Mouse (Mus musculus): ENCODE results near the gene Maml3. TPM values are rescaled to one million over a fixed set of nuclear protein-coding genes. Genes with fewer than 3 reads are reported as not detected.

The Maml3 gene
- total RNA-seq, 2 experiments from 2014 or later, result 10.3 to 10.9 TPM

DNA sequence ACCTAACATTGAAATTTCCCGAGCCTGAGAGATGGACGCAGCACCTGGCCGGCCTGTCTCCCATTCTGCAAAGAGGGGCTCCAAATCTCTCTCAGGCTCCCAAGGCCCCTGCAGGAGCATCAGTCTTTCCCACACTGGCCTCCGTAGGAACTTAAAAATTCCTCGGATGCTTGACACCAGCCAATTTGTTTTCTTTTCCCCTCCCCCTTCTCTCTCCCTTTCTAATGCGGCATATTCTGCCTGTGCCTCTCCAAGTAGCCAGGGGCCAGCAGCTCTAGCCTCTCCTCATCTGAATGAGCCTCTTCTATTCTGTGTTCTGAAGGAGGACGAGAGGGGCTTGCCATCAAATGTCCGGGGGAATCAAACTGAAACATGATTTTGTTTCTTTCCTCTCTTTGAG lies 391.6 kb downstream of the Maml3 start:
- H3K4me3 ChIP-seq, result no peak overlapping the region
- intact Hi-C loops (cut with DNase I), result no loop called here
- TF ChIP-seq CTCF (IDR thresholded peaks at IDR 0.05), result no peak
- H3K27ac ChIP-seq, result no peak overlapping the region
- no peak for DNase-seq (ENCODE audit: extremely low spot score in 1 of 2, low spot score in 2 of 2)

DNA sequence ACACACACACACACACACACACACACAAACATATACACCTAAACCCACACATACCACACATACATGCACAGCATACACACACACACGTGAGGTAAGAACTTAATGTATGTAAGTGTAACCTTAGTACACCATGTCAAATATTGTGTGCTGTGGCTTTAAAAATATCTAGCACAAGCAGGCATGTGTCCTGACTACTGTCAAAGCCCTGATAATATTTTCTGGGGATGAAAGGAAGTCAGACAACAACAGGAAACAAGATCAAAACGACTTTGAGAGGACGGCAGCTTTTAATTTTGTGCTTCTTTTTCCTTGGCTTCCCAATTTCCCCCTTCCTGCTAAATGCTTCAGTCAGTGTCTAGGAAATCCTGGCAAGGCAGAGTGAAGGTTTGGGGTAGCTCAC lies 392.5 kb downstream of the Maml3 start:
- intact Hi-C loops (cut with DNase I), result no loop called here

DNA sequence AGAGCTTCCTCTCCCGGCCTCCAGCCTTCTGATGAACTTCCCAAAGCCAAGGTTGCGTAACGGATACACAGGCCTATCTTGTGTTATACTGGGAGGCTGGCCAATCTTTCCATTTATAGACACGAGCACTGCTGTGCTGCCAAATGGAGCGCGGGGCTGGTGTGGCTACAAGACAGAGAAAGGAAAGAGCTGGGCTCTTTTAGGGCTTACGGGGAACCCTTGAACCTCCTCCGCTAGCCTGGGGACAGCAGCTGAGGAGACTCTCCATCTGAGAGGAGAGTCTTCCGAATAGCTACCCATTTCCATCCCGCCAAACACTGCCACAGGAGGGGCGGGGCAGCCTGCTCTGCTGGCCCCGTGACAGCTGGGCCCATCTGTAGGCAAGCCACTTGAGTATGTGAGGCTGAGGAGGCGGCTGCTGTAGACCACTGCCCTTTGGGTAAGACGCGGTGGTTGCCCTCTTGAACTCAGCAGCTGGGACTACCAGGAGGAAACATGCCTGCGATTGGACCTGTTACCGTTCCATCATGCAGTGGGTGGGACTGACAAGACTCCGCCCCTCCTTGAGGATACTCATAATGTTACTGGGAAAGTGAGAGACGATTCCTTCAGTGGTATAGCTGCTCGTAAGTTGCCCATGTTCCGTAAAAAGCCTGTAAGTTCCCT lies 396.0 kb downstream of the Maml3 start:
- Histone ChIP-seq H3K4me3 (peak overlapping the region; percentile 37), H3K27ac (peak overlapping the region; percentile 92)
- intact Hi-C loops (cut with DNase I), result loop anchor here (10.0 kb wide), 2 partner anchors 176 to 206 kb away; no protein-coding TSS in a partner anchor
- DNase-seq (ENCODE audit: extremely low spot score in 1 of 2, low spot score in 2 of 2), result peak; percentile 64 to 66
- no peak; the same call in 1 of the 2 replicates for TF ChIP-seq CTCF (IDR thresholded peaks at IDR 0.05)

More for the DNA sequence above, 392.5 kb downstream of the Maml3 start:
- DNase-seq (ENCODE audit: extremely low spot score in 1 of 2, low spot score in 2 of 2), result no peak
- Histone ChIP-seq H3K4me3 (no peak overlapping the region), H3K27ac (no peak overlapping the region)
- TF ChIP-seq CTCF (IDR thresholded peaks at IDR 0.05), result no peak

DNA sequence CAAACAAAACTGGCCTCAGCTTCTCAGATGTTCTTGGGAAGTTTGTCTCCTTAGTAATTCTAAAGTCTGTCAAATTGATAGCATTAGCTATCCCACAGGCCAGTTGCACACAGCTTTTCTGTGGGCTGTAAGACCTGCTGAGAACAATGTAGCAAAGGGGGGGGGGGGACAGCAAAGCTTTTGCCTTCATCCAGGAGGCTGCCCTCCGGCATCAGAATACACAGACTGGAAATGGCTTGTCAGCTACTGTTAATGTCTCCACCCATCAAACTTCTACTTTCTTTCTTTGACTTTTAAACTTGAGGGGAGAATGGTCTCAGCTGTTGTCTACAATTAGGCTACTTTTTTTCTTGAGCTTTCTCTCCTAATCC lies 396.5 kb downstream of the Maml3 start:
- H3K27ac ChIP-seq, result peak overlapping the region; percentile 92
- TF ChIP-seq CTCF (IDR thresholded peaks at IDR 0.05), result no peak
- peak overlapping the region; percentile 37; the same call in 1 of the 2 replicates for H3K4me3 ChIP-seq
- intact Hi-C loops (cut with DNase I), result loop anchor here (10.0 kb wide), 2 partner anchors 176 to 206 kb away; no protein-coding TSS in a partner anchor
- DNase-seq (ENCODE audit: extremely low spot score in 1 of 2, low spot score in 2 of 2), result no peak

DNA sequence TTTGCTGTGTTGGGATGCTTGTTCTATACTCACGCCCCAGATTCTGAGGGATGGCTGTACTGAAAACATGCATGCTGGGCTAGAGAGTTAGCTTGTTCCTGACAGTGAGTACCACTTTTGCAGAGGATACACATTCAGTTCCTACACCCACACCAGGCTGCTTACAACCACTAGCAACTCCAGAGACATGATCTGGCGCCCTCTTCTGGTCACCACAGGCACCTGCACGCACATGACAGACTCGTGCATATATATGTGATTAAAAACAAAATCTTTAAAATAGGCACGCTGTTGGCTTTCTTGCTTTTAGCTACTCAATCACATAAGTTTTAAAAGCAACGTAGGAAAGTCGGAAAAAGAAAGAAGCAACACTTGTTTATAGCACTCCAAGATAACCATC lies 399.7 kb downstream of the Maml3 start:
- TF ChIP-seq CTCF (IDR thresholded peaks at IDR 0.05), result peak; percentile 45
- no peak for DNase-seq (ENCODE audit: extremely low spot score in 1 of 2, low spot score in 2 of 2)
- H3K27ac ChIP-seq, result no peak overlapping the region
- intact Hi-C loops (cut with DNase I), result loop anchor here (10.0 kb wide), 2 partner anchors 180 to 210 kb away; no protein-coding TSS in a partner anchor
- H3K4me3 ChIP-seq, result no peak overlapping the region

DNA sequence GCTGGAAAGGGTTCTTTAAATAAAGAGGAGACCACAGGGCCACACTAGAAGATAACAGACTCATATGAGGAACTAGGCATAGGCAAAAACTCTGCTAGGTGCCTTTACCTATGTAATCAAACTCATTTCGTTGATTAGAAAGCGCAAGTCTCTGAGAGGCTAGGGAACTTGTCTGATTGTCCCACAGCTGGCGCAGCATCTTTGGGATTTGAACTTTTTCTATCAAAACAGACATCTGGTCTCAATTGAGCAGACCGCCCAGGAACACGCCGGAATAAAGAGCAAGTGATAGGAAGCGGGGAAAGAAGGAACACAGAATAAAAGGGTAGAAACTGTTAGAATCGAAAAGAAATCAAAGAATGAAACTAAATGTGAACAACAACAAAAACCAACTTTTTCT lies 401.4 kb downstream of the Maml3 start:
- no peak overlapping the region for H3K4me3 ChIP-seq
- no peak for DNase-seq (ENCODE audit: extremely low spot score in 1 of 2, low spot score in 2 of 2)
- TF ChIP-seq CTCF (IDR thresholded peaks at IDR 0.05), result no peak
- no peak overlapping the region for H3K27ac ChIP-seq
- intact Hi-C loops (cut with DNase I), result loop anchor here (5.0 to 10.0 kb wide), 4 partner anchors 84 to 304 kb away; no protein-coding TSS in a partner anchor

DNA sequence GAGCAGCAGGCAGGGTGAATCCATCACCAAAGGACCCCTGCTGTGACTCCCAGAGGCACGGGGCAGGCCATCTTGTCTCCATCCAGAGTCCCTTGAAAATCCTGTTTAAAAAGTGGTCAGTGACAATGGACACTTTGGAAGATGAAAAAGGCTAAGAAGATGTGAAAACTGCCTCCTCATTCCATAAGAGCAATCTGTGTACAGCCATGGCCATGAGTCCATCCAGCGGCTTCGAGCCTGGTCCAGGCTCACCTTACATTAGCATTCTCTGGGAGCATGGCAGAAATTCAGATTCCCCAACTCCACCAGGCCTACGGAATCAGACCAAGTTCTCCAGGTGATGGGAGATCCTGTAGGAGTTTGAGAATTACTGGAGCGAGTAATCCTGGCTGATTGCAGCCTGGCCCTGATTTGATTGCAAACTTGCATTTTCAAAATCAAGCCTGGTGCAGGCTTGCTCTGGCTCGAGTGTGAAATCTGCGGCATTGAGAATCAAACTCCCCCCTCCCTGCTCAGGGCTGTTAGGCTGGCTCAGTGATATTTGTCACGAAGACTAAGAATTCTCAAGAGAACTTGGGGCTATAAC lies 402.1 kb downstream of the Maml3 start:
- intact Hi-C loops (cut with DNase I), result loop anchor here (5.0 to 10.0 kb wide), 4 partner anchors 85 to 305 kb away; no protein-coding TSS in a partner anchor
- Histone ChIP-seq H3K4me3 (no peak overlapping the region), H3K27ac (no peak overlapping the region)
- DNase-seq (ENCODE audit: extremely low spot score in 1 of 2, low spot score in 2 of 2), result no peak
- TF ChIP-seq CTCF (IDR thresholded peaks at IDR 0.05), result no peak

DNA sequence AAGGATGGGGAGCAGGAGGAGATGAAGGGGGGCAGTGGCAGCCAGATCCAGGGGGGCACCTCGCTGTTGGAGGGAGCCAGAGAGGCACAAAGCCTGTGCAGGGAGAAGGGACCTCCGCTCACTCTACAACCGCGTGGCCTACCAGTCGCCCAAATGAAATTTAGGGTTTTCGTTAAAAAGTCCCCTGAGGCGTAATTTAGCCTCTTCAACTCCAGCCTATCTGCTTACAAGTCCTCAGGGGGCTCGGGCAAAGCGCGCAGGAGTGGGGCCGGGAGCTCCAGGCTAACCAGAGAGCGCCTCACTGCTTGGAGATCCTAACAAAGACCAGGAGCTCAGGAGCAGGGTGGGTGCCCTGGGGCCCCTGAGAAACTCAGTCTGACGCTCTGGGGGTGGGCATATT lies 402.9 kb downstream of the Maml3 start:
- peak overlapping the region; percentile 53; the same call in 1 of the 2 replicates for H3K4me3 ChIP-seq

DNA sequence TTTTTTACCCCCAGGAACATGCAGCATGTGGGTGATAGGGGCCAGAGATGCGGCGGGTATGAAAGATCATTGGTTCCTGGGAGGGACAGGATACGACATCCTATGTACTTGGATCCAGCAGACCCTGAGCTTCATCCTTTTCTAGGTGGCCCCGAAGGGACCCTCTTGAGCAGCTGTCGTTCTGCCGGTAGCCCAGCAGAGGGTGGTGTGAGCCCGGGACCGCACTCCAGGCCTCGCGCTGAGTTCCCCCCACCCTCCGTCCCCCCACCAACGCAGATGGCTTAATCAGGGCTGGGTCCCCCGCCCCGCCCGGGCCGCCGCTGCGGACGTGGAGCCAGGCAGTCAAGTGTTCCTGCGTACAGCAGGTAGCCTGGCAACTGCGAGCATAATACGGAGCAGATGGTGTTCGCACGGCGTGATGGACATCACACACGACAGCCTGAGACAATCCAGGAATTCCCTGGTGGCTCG lies 403.6 kb downstream of the Maml3 start:
- peak; percentile 74 for DNase-seq (ENCODE audit: extremely low spot score in 1 of 2, low spot score in 2 of 2)
- peak; percentile 92 for TF ChIP-seq CTCF (IDR thresholded peaks at IDR 0.05)
- peak overlapping the region; percentile 53 for H3K4me3 ChIP-seq
- intact Hi-C loops (cut with DNase I), result loop anchor here (1.0 to 10.0 kb wide), 7 partner anchors 86 to 541 kb away; no protein-coding TSS in a partner anchor
- peak overlapping the region; percentile 66 for H3K27ac ChIP-seq

More for the DNA sequence above, 402.9 kb downstream of the Maml3 start:
- intact Hi-C loops (cut with DNase I), result loop anchor here (1.0 to 10.0 kb wide), 7 partner anchors 85 to 541 kb away; no protein-coding TSS in a partner anchor
- DNase-seq (ENCODE audit: extremely low spot score in 1 of 2, low spot score in 2 of 2), result no peak
- H3K27ac ChIP-seq, result peak overlapping the region; percentile 32; the same call in 1 of the 2 replicates
- no peak for TF ChIP-seq CTCF (IDR thresholded peaks at IDR 0.05)

DNA sequence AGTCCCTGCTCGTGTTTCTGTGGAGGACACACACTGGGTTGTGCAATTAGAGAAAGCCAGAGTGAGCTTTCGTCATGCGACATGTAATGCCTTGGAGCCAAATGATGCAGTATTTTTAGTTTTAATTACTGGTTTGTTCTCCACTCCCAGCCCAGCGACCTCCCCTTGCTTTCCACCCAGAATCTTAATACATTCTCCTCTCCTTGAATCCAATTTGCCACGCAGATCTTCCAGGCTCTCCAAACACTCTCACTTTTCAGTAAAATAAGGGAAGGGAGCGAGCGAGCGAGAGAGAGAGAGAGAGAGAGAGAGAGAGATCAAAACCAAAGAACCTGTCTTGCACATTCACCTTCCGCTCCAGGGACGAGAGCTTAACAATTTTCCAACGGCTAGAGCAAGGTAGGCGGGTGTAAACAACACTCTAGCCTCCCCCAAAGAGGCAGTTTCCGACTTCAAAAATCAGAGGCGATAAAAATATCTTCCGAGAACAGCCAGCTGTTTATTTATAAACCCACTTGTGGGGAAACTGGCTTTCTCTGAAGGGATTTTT lies 404.1 kb downstream of the Maml3 start:
- H3K4me3 ChIP-seq, result peak overlapping the region; percentile 53
- intact Hi-C loops (cut with DNase I), result loop anchor here (1.0 to 10.0 kb wide), 7 partner anchors 86 to 542 kb away; no protein-coding TSS in a partner anchor
- DNase-seq (ENCODE audit: extremely low spot score in 1 of 2, low spot score in 2 of 2), result peak in 1 of 2 experiments; percentile 40
- no peak for TF ChIP-seq CTCF (IDR thresholded peaks at IDR 0.05)
- peak overlapping the region; percentile 66 for H3K27ac ChIP-seq

DNA sequence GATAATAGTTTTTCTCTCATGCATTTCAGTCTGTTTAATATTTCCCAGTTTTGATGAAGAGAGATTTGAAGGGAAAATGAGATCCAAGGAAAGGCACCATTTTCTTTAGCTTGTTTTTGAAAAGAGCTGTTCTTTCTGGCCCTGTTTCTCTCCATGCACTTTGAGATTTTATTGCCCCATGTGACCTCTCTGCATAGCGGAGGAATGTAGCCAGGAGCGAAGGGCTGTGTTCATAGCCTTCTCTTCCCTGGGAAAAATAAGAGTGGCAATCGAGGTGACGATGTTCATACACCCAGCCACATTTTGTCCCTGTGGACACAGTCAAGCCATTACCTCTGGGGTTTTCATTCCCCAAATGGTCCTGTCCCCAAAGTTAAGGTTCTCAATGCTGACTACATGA lies 404.8 kb downstream of the Maml3 start:
- TF ChIP-seq CTCF (IDR thresholded peaks at IDR 0.05), result no peak
- intact Hi-C loops (cut with DNase I), result loop anchor here (2.0 to 10.0 kb wide), 6 partner anchors 87 to 543 kb away; no protein-coding TSS in a partner anchor

DNA sequence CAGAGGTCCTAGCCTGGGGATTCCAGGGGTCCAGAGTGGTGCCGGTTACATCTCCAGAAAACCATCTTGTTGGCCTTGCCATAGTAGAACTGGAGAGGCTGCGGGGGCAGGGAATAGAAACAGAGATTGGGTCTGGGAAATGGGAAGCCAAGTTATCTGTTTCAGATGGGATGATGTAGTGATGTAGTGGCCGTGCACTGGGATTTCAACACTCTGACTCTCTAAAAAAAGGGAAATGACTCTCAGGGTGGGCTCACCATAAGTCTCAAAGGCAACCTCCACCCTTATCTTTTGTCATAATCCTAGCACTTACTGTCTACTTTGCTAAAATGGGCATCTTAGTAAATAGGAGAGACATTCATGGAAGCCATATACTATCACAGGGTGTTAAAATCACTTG lies 406.9 kb downstream of the Maml3 start:
- no peak for TF ChIP-seq CTCF (IDR thresholded peaks at IDR 0.05)
- DNase-seq (ENCODE audit: extremely low spot score in 1 of 2, low spot score in 2 of 2), result no peak
- Histone ChIP-seq H3K27ac (no peak overlapping the region), H3K4me3 (no peak overlapping the region)
- intact Hi-C loops (cut with DNase I), result no loop called here

More for the DNA sequence above, 404.8 kb downstream of the Maml3 start:
- Histone ChIP-seq H3K4me3 (no peak overlapping the region), H3K27ac (peak overlapping the region; percentile 66; the same call in 1 of the 2 replicates)
- no peak for DNase-seq (ENCODE audit: extremely low spot score in 1 of 2, low spot score in 2 of 2)
